Mouse (Mus musculus) embryonic fibroblast, embryonic 13.5 days (primary cell): ENCODE data around the gene Gsto2.

ENCODE experiments used
- CTCF ChIP-seq: IDR thresholded peaks from 2 replicates; pipeline ENCODE4 v1.5.1; 2011; ENCODE audit warnings: mild to moderate bottlenecking, control low read depth, low read length, moderate library complexity, borderline replicate concordance; ENCODE audit not compliant: insufficient read depth
- POLR2A ChIP-seq: IDR thresholded peaks from 2 replicates; pipeline ENCODE4 v1.6.1; 2011; ENCODE audit warnings: low read depth, mild to moderate bottlenecking, control low read depth, low read length, moderate library complexity

DNA sequence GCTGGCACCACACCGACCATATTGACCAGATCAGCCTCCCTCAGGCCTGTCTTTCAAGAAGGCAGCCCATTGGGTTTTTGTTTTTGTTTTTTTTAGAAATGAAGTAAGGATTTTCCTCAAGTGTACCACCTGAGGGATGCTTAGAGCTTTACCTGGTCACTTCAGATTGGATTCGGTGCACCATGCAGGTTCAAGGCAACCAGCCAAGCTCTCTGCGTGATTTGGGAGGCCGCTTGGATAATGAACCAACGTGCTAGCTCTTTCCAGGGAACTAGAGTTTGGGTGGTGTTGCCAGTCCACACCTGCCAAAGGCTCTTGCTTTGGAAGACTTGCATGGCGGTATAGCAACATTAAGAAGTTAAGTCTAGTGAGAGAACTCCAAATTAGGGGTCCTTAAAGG is 27.8 kb downstream of the Gsto2 start:
- TF ChIP-seq CTCF (no peak), POLR2A (no peak)
